Mouse (Mus musculus) ES-E14 (cell line): ENCODE results near the gene Dynlt1b.
"Not testable (repeated sequence)": the region's sequence is repeated elsewhere in the genome, so short reads cannot be mapped to it uniquely, and the experiment has no call there.

Experiments used
- CHD2 ChIP-seq: IDR thresholded peaks from 2 replicates; pipeline ENCODE4 v1.6.1; 2014; ENCODE audit warnings: mild to moderate bottlenecking, low read depth, low read length, inconsistent platforms
- ZC3H11A ChIP-seq: IDR thresholded peaks from 2 replicates; pipeline ENCODE4 v1.6.1; 2012; ENCODE audit warnings: low read depth, mild to moderate bottlenecking, inconsistent platforms, low read length, borderline replicate concordance
- ZNF384 ChIP-seq: IDR thresholded peaks from 2 replicates; pipeline ENCODE4 v1.6.1; 2012; ENCODE audit warnings: low read depth, low read length, inconsistent platforms

DNA sequence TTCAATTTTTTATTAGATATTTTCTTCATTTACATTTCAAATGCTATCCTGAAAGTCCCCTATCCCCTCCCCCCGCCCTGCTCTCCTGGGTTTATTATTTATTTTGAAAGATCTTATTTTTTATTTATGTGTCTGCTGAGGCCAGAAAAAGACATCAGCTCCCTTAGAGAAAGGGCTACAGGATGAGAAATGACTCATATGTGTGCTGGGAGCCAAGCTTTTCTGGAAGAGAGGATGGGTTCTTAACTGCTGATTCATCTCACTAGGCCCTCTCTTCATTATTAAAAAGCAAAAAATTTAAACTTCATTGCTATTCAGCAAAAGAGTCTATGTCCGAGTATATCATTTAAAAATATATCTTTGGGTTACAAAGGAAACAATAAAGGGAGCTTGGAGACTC is 986 bp upstream of the Dynlt1b start:
- not testable (repeated sequence) for TF ChIP-seq ZNF384, CHD2, ZC3H11A
